Mouse (Mus musculus) layer of hippocampus, postnatal 25 days (tissue): ENCODE measurements around the gene Cep290. TPM values are rescaled to one million over a fixed set of nuclear protein-coding genes. Genes with fewer than 3 reads are reported as not detected.
A peak's percentile ranks its signal among the peaks of the same experiment; 100 is the strongest.
"Not testable (repeated sequence)": the region's sequence is repeated elsewhere in the genome, so short reads cannot be mapped to it uniquely, and the experiment has no call there.

Experiments
- DNase-seq, 2 experiments: peaks; one replicate each; pipeline ENCODE4 v3.0.0; 2022; ENCODE audit warnings: mixed read lengths in 2 of 2, low spot score in 1 of 2; ENCODE audit errors: extremely low spot score in 1 of 2
- total RNA-seq, 2 experiments: library from RNA; stranded (reverse); gene quantifications; 2 replicates each; pipeline ENCODE4 v1.2.3; 2021

The Cep290 gene
- 10 to 100 TPM; 11.4 to 13.1 TPM for total RNA-seq

- DNase-seq, result peak; percentile 81 to 86
These were observed at the start of gene Cep290, which contains the start of gene Tmtc3 for GRCm38 (mm10) chr10:100487097-100487978. Gene Cep290 (plus strand): TSS chr10:100487558. Gene Tmtc3 (minus strand): TSS chr10:100487350.

GRCm38 (mm10) chr10:100449394-100449793, 38.0 kb upstream of the Cep290 start:
- DNase-seq, result no peak

GRCm38 (mm10) chr10:100460515-100460914, 26.8 kb upstream of the Cep290 start:
- no peak for DNase-seq

GRCm38 (mm10) chr10:100475040-100475439, 12.3 kb upstream of the Cep290 start:
- no peak for DNase-seq

- DNase-seq, result no peak
These were observed 7.8 kb upstream of the Cep290 start for GRCm38 (mm10) chr10:100479538-100479937.

- DNase-seq, result no peak
These were observed 659 bp upstream of the Cep290 start for GRCm38 (mm10) chr10:100486701-100487096.

GRCm38 (mm10) chr10:100491916-100492315, 4.6 kb downstream of the Cep290 start:
- DNase-seq, result no peak

- DNase-seq, result no peak
These were observed 11.0 kb downstream of the Cep290 start for GRCm38 (mm10) chr10:100498309-100498708.

- DNase-seq, result no peak
These were observed 20.8 kb downstream of the Cep290 start for GRCm38 (mm10) chr10:100508170-100508569.

- DNase-seq, result no peak
These were observed 34.3 kb downstream of the Cep290 start for GRCm38 (mm10) chr10:100521617-100522016.

GRCm38 (mm10) chr10:100522330-100522729, 35.0 kb downstream of the Cep290 start:
- DNase-seq, result no peak

- DNase-seq, result no peak
These were observed 37.4 kb downstream of the Cep290 start for GRCm38 (mm10) chr10:100524499-100525390.

- DNase-seq, result no peak
These were observed 69.3 kb downstream of the Cep290 start for GRCm38 (mm10) chr10:100556566-100557175.

GRCm38 (mm10) chr10:100560194-100560883, 73.0 kb downstream of the Cep290 start:
- not testable (repeated sequence) for DNase-seq

GRCm38 (mm10) chr10:100564112-100564511, 76.8 kb downstream of the Cep290 start:
- DNase-seq, result no peak

GRCm38 (mm10) chr10:100571707-100572106, 84.3 kb downstream of the Cep290 start:
- DNase-seq, result no peak

GRCm38 (mm10) chr10:100574505-100575149, 87.3 kb downstream of the Cep290 start:
- DNase-seq, result no peak

- DNase-seq, result no peak
These were observed 87.9 kb downstream of the Cep290 start for GRCm38 (mm10) chr10:100575294-100575693.

- DNase-seq, result no peak
These were observed 96.8 kb downstream of the Cep290 start for GRCm38 (mm10) chr10:100584178-100584577.

- no peak for DNase-seq
These were observed 101.2 kb downstream of the Cep290 start for GRCm38 (mm10) chr10:100588524-100588923.
